Mouse (Mus musculus): ENCODE results near the gene Rbbp4. TPM values are rescaled to one million over a fixed set of nuclear protein-coding genes. Genes with fewer than 3 reads are reported as not detected.
"Not testable (repeated sequence)": the region's sequence is repeated elsewhere in the genome, so short reads cannot be mapped to it uniquely, and the experiment has no call there.

The Rbbp4 gene
- polyA plus RNA-seq, 1 experiment: 195 TPM

- H3K36me3 ChIP-seq (ENCODE audit: control insufficient read depth, insufficient read depth): no peaks in the 10 kb centered on the region
- H3K4me3 ChIP-seq (ENCODE audit: insufficient read depth, poor library complexity, severe bottlenecking): no peak overlapping the region
- H3ac ChIP-seq (ENCODE audit: control insufficient read depth, insufficient read length, low read depth): no peak overlapping the region
- H3K27me3 ChIP-seq (ENCODE audit: control insufficient read depth, insufficient read depth, insufficient read length): no peaks in the 10 kb centered on the region
- no peaks in the 10 kb centered on the region for H3K79me3 ChIP-seq (ENCODE audit: low read depth)
- TF ChIP-seq FOSL1 (IDR thresholded peaks at IDR 0.05; ENCODE audit: insufficient read depth, low read length, poor library complexity, severe bottlenecking) (no peak), MYOG (IDR thresholded peaks at IDR 0.05; ENCODE audit: control insufficient read depth, extremely low read depth, insufficient read length) (no peak), USF1 (IDR thresholded peaks at IDR 0.05; ENCODE audit: low read depth) (no peak), MYOD1 (IDR thresholded peaks at IDR 0.05; ENCODE audit: control insufficient read depth, insufficient read length, low read depth) (no peak), MAX (IDR thresholded peaks at IDR 0.05) (no peak), CTCF (IDR thresholded peaks at IDR 0.05; ENCODE audit: control insufficient read depth, insufficient read depth, insufficient read length) (no peak), CEBPB (IDR thresholded peaks at IDR 0.05; ENCODE audit: low read depth) (no peak)
- no peaks in the 10 kb centered on the region for H3K79me2 ChIP-seq (ENCODE audit: control insufficient read depth, insufficient read depth)
These were observed 29.2 kb upstream of the Rbbp4 start for GRCm38 (mm10) chr4:129364379-129364778.

- Histone ChIP-seq H3K27me3 (ENCODE audit: control insufficient read depth, insufficient read depth, insufficient read length) (no peaks in the 10 kb centered on the region), H3K4me3 (ENCODE audit: insufficient read depth, poor library complexity, severe bottlenecking) (no peak overlapping the region)
- no peak for TF ChIP-seq MYOD1 (IDR thresholded peaks at IDR 0.05; ENCODE audit: control insufficient read depth, insufficient read length, low read depth)
- TF ChIP-seq CEBPB (IDR thresholded peaks at IDR 0.05; ENCODE audit: low read depth): no peak
- no peak for TF ChIP-seq FOSL1 (IDR thresholded peaks at IDR 0.05; ENCODE audit: insufficient read depth, low read length, poor library complexity, severe bottlenecking)
- no peak for TF ChIP-seq CTCF (IDR thresholded peaks at IDR 0.05; ENCODE audit: control insufficient read depth, insufficient read depth, insufficient read length)
- TF ChIP-seq MAX (IDR thresholded peaks at IDR 0.05): no peak
- TF ChIP-seq USF1 (IDR thresholded peaks at IDR 0.05; ENCODE audit: low read depth): no peak
- TF ChIP-seq MYOG (IDR thresholded peaks at IDR 0.05; ENCODE audit: control insufficient read depth, extremely low read depth, insufficient read length): no peak
These were observed 28.3 kb upstream of the Rbbp4 start for GRCm38 (mm10) chr4:129363463-129363862.

GRCm38 (mm10) chr4:129362771-129363170, 27.6 kb upstream of the Rbbp4 start:
- TF ChIP-seq CTCF (IDR thresholded peaks at IDR 0.05; ENCODE audit: control insufficient read depth, insufficient read depth, insufficient read length): no peak
- TF ChIP-seq MYOD1 (IDR thresholded peaks at IDR 0.05; ENCODE audit: control insufficient read depth, insufficient read length, low read depth): no peak
- TF ChIP-seq MAX (IDR thresholded peaks at IDR 0.05): no peak
- TF ChIP-seq MYOG (IDR thresholded peaks at IDR 0.05; ENCODE audit: control insufficient read depth, extremely low read depth, insufficient read length): no peak
- Histone ChIP-seq H3K4me3 (ENCODE audit: insufficient read depth, poor library complexity, severe bottlenecking) (no peak overlapping the region), H3K27me3 (ENCODE audit: control insufficient read depth, insufficient read depth, insufficient read length) (no peaks in the 10 kb centered on the region), H3K79me3 (ENCODE audit: low read depth) (no peaks in the 10 kb centered on the region), H3ac (ENCODE audit: control insufficient read depth, insufficient read length, low read depth) (no peak overlapping the region), H3K36me3 (ENCODE audit: control insufficient read depth, insufficient read depth) (peaks cover 5% of the 10 kb centered on the region), H3K79me2 (ENCODE audit: control insufficient read depth, insufficient read depth) (no peaks in the 10 kb centered on the region)

More at GRCm38 (mm10) chr4:129363463-129363862, 28.3 kb upstream of the Rbbp4 start:
- Histone ChIP-seq H3K79me2 (ENCODE audit: control insufficient read depth, insufficient read depth) (no peaks in the 10 kb centered on the region), H3K36me3 (ENCODE audit: control insufficient read depth, insufficient read depth) (peaks cover under 1% of the 10 kb centered on the region), H3K79me3 (ENCODE audit: low read depth) (no peaks in the 10 kb centered on the region), H3ac (ENCODE audit: control insufficient read depth, insufficient read length, low read depth) (no peak overlapping the region)

- H3K36me3 ChIP-seq (ENCODE audit: control insufficient read depth, insufficient read depth); H3ac ChIP-seq (ENCODE audit: control insufficient read depth, insufficient read length, low read depth); H3K4me3 ChIP-seq (ENCODE audit: insufficient read depth, poor library complexity, severe bottlenecking); H3K79me2 ChIP-seq (ENCODE audit: control insufficient read depth, insufficient read depth); H3K79me3 ChIP-seq (ENCODE audit: low read depth); H3K27me3 ChIP-seq (ENCODE audit: control insufficient read depth, insufficient read depth, insufficient read length): not testable (repeated sequence)
These were observed 27.1 kb upstream of the Rbbp4 start for GRCm38 (mm10) chr4:129362238-129362637.

- Histone ChIP-seq H3K4me3 (ENCODE audit: insufficient read depth, poor library complexity, severe bottlenecking) (no peak overlapping the region), H3K79me2 (ENCODE audit: control insufficient read depth, insufficient read depth) (no peaks in the 10 kb centered on the region), H3ac (ENCODE audit: control insufficient read depth, insufficient read length, low read depth) (no peak overlapping the region), H3K79me3 (ENCODE audit: low read depth) (no peaks in the 10 kb centered on the region), H3K27me3 (ENCODE audit: control insufficient read depth, insufficient read depth, insufficient read length) (no peaks in the 10 kb centered on the region), H3K36me3 (ENCODE audit: control insufficient read depth, insufficient read depth) (peaks cover 5% of the 10 kb centered on the region)
- TF ChIP-seq CEBPB (IDR thresholded peaks at IDR 0.05; ENCODE audit: low read depth) (no peak), FOSL1 (IDR thresholded peaks at IDR 0.05; ENCODE audit: insufficient read depth, low read length, poor library complexity, severe bottlenecking) (no peak), MYOG (IDR thresholded peaks at IDR 0.05; ENCODE audit: control insufficient read depth, extremely low read depth, insufficient read length) (no peak), MYOD1 (IDR thresholded peaks at IDR 0.05; ENCODE audit: control insufficient read depth, insufficient read length, low read depth) (no peak), USF1 (IDR thresholded peaks at IDR 0.05; ENCODE audit: low read depth) (no peak), CTCF (IDR thresholded peaks at IDR 0.05; ENCODE audit: control insufficient read depth, insufficient read depth, insufficient read length) (no peak)
These were observed 22.5 kb upstream of the Rbbp4 start for GRCm38 (mm10) chr4:129357613-129358163.

GRCm38 (mm10) chr4:129354236-129354635, 19.1 kb upstream of the Rbbp4 start:
- Histone ChIP-seq H3K79me3 (ENCODE audit: low read depth) (no peaks in the 10 kb centered on the region), H3K36me3 (ENCODE audit: control insufficient read depth, insufficient read depth) (peaks cover 5% of the 10 kb centered on the region)
- TF ChIP-seq MAX (IDR thresholded peaks at IDR 0.05) (no peak), CEBPB (IDR thresholded peaks at IDR 0.05; ENCODE audit: low read depth) (no peak), MYOD1 (IDR thresholded peaks at IDR 0.05; ENCODE audit: control insufficient read depth, insufficient read length, low read depth) (no peak), FOSL1 (IDR thresholded peaks at IDR 0.05; ENCODE audit: insufficient read depth, low read length, poor library complexity, severe bottlenecking) (no peak)

More at GRCm38 (mm10) chr4:129354236-129354635, 19.1 kb upstream of the Rbbp4 start:
- Histone ChIP-seq H3K4me3 (ENCODE audit: insufficient read depth, poor library complexity, severe bottlenecking) (no peak overlapping the region), H3K27me3 (ENCODE audit: control insufficient read depth, insufficient read depth, insufficient read length) (no peaks in the 10 kb centered on the region), H3K79me2 (ENCODE audit: control insufficient read depth, insufficient read depth) (no peaks in the 10 kb centered on the region), H3ac (ENCODE audit: control insufficient read depth, insufficient read length, low read depth) (no peak overlapping the region)

Data from C2C12 (cell line).